ENCODE assay signal across 9 mouse cellular contexts in genomic region chr5:114467019-114467418, GRCm38 (mm10). TPM values are rescaled to one million over a fixed set of nuclear protein-coding genes. Genes with fewer than 3 reads are reported as not detected.
DNase-seq lines count a peak whose midpoint lies in the region; ATAC-seq lines count a peak whose summit lies in the region.
"Had no signal": no experiment of that assay in that cellular context is flagged by ENCODE, and none has a peak within 500 bp of the region (broad histone marks: within the 10 kb centered on the region; RNA-seq: fewer than 3 reads in every experiment).

No protein-coding gene starts in this region.

- ATAC-seq in forebrain, embryonic 14.5 days, result peak; percentile 56
- no peak for ATAC-seq in limb, embryonic 11.5 days (ENCODE audit: insufficient number of reproducible peaks, low FRiP score, low TSS enrichment, low read depth)
- ATAC-seq in neural tube, embryonic 14.5 days (ENCODE audit: low read depth), result peak; percentile 21; the same call in 1 of the 2 replicates
- ATAC-seq: inflammation-experienced regulatory T-cells, adult 6 months had no signal

- H3K27me3 ChIP-seq in forebrain, embryonic 14.5 days (replicated peaks; ENCODE audit: control insufficient read depth, insufficient read depth, low read length), result peaks cover 3% of the 10 kb centered on the region; the same call in 1 of the 2 replicates
- no peaks in the 10 kb centered on the region for H3K27me3 ChIP-seq in limb, embryonic 11.5 days (ENCODE audit: control insufficient read depth, insufficient read depth, low read length)
- no peaks in the 10 kb centered on the region for H3K27me3 ChIP-seq in neural tube, embryonic 14.5 days (ENCODE audit: control insufficient read depth, insufficient read depth, low read length)

- peak overlapping the region; percentile 29; the same call in 1 of the 2 replicates for H3K9ac ChIP-seq in forebrain, embryonic 14.5 days (ENCODE audit: low read length)
- H3K9ac ChIP-seq in limb, embryonic 11.5 days (ENCODE audit: low read length), result peak overlapping the region; percentile 40
- H3K9ac ChIP-seq in neural tube, embryonic 14.5 days (replicated peaks; ENCODE audit: low read depth, low read length), result peak overlapping the region; percentile 18

- H3K4me3 ChIP-seq in forebrain, embryonic 14.5 days (ENCODE audit: low read depth, low read length), result peak overlapping the region; percentile 10
- H3K4me3 ChIP-seq in limb, embryonic 11.5 days (ENCODE audit: low read depth, low read length), result peak overlapping the region; percentile 20; the same call in 1 of the 2 replicates
- peak overlapping the region; percentile 2; the same call in 1 of the 2 replicates for H3K4me3 ChIP-seq in neural tube, embryonic 14.5 days (ENCODE audit: low read depth, low read length)

- peaks cover 21% of the 10 kb centered on the region for H3K4me1 ChIP-seq in forebrain, embryonic 14.5 days (ENCODE audit: control insufficient read depth, insufficient read depth, low read length)
- H3K4me1 ChIP-seq in limb, embryonic 11.5 days (ENCODE audit: control insufficient read depth, insufficient read depth, low read length), result peaks cover 20% of the 10 kb centered on the region
- H3K4me1 ChIP-seq in neural tube, embryonic 14.5 days (ENCODE audit: control insufficient read depth, insufficient read depth, low read length), result peaks cover 11% of the 10 kb centered on the region

- H3K9me3 ChIP-seq in forebrain, embryonic 14.5 days (replicated peaks; ENCODE audit: control insufficient read depth, low read length), result no peaks in the 10 kb centered on the region
- no peaks in the 10 kb centered on the region; the same call in 1 of the 2 replicates for H3K9me3 ChIP-seq in limb, embryonic 11.5 days (ENCODE audit: control insufficient read depth, low read length)
- no peaks in the 10 kb centered on the region for H3K9me3 ChIP-seq in neural tube, embryonic 14.5 days (ENCODE audit: control insufficient read depth, low read length)

- H3K27ac ChIP-seq in forebrain, embryonic 14.5 days (ENCODE audit: low read depth, low read length), result peak overlapping the region; percentile 88
- 0 out of 2 replicates have a peak overlapping the region, but pooled peaks have one; percentile 21 for H3K27ac ChIP-seq in limb, embryonic 11.5 days (replicated peaks; ENCODE audit: low read depth, low read length)
- peak overlapping the region; percentile 83 for H3K27ac ChIP-seq in neural tube, embryonic 14.5 days (ENCODE audit: low read depth, low read length)

- peak overlapping the region; percentile 44 for H3K4me2 ChIP-seq in forebrain, embryonic 14.5 days (ENCODE audit: low read length)
- H3K4me2 ChIP-seq in limb, embryonic 11.5 days (ENCODE audit: low read depth, severe bottlenecking), result peak overlapping the region; percentile 50
- H3K4me2 ChIP-seq in neural tube, embryonic 14.5 days (ENCODE audit: low read depth, low read length), result peak overlapping the region; percentile 40

- intact Hi-C loops in gastrocnemius, postnatal 14 days (cut with DNase I; ENCODE audit: low total_unique reads), result no loop called here

- WGBS in forebrain, embryonic 14.5 days, result 1% methylated on average over 11 of the region's 11 CpGs
- 1% methylated on average over 11 of the region's 11 CpGs for WGBS in limb, embryonic 11.5 days
- 0% methylated on average over 7 of the region's 11 CpGs for WGBS in neural tube, embryonic 14.5 days

- peak; percentile 20 for DNase-seq in kidney, postnatal 14 days
- DNase-seq in kidney, adult 8-10 months, result no peak
- DNase-seq in forebrain, embryonic 14.5 days (ENCODE audit: low spot score), result no peak
- peak; percentile 34 for DNase-seq in limb, embryonic 11.5 days (ENCODE audit: low spot score)
- DNase-seq in right cerebral cortex, adult 2 months (ENCODE audit: low spot score in 2 of 2), result no peak
- no peak for DNase-seq in gastrocnemius, postnatal 14 days
- no peak for DNase-seq in ovary, postnatal 10 days (ENCODE audit: low spot score)

- H3K36me3 ChIP-seq in forebrain, embryonic 14.5 days (ENCODE audit: control insufficient read depth, insufficient read depth, low read length), result no peaks in the 10 kb centered on the region
- no peaks in the 10 kb centered on the region for H3K36me3 ChIP-seq in limb, embryonic 11.5 days (ENCODE audit: control insufficient read depth, insufficient read depth, low read length)
- H3K36me3 ChIP-seq in neural tube, embryonic 14.5 days (ENCODE audit: control insufficient read depth, insufficient read depth, low read length), result no peaks in the 10 kb centered on the region

RNA-seq across cellular contexts. Expression of gene Mvk, which starts 22.9 kb away (rescaled TPM):
- 55.9 and 58.6 TPM in 2 replicates for polyA plus RNA-seq in forebrain, embryonic 14.5 days (2014; fragmentation: Nextera tagmentation; extraction: Ambion mirVana)
- polyA plus RNA-seq in limb, embryonic 11.5 days (2014; fragmentation: Nextera tagmentation; extraction: Ambion mirVana), result 47.6 and 49.2 TPM in 2 replicates
- polyA plus RNA-seq in neural tube, embryonic 14.5 days (2014; fragmentation: Nextera tagmentation; extraction: Ambion mirVana), result 71.9 and 78.7 TPM in 2 replicates
- 10 to 100 TPM in 1 of 2 experiments, 1 to 10 TPM in 1; 9.1 to 13.8 TPM for total RNA-seq in gastrocnemius, postnatal 14 days (2021)

RNA-seq across cellular contexts. Expression of gene Mmab, which starts 23.2 kb away (rescaled TPM):
- 18.2 and 18.6 TPM in 2 replicates for polyA plus RNA-seq in forebrain, embryonic 14.5 days (2014; fragmentation: Nextera tagmentation; extraction: Ambion mirVana)
- polyA plus RNA-seq in limb, embryonic 11.5 days (2014; fragmentation: Nextera tagmentation; extraction: Ambion mirVana), result 29.8 and 30.6 TPM in 2 replicates
- 31.5 and 31.8 TPM in 2 replicates for polyA plus RNA-seq in neural tube, embryonic 14.5 days (2014; fragmentation: Nextera tagmentation; extraction: Ambion mirVana)
- total RNA-seq in gastrocnemius, postnatal 14 days (2021), result 10 to 100 TPM in 1 of 2 experiments, 1 to 10 TPM in 1; 9.9 to 11.4 TPM

Comparison
In these comparisons a context has a peak if more than half of its experiments do, and no peak if none do; other contexts are left out.
1. DNase-seq: peak in kidney, postnatal 14 days (single experiment) and limb, embryonic 11.5 days (single experiment); none in kidney, adult 8-10 months (0 of 2), forebrain, embryonic 14.5 days (single experiment), right cerebral cortex, adult 2 months (0 of 2), gastrocnemius, postnatal 14 days (single experiment) and ovary, postnatal 10 days (single experiment).
2. H3K27ac ChIP-seq: peak in every context shown above with its lines; median percentile 88 in forebrain, embryonic 14.5 days; 83 in neural tube, embryonic 14.5 days; 21 in limb, embryonic 11.5 days.
3. Peak in every context shown above with its lines, with median percentiles within 50 percentile points of each other: H3K4me2 ChIP-seq, H3K4me3 ChIP-seq and H3K9ac ChIP-seq.